Mouse (Mus musculus): ENCODE measurements around the gene Schip1.
"Not testable (repeated sequence)": the region's sequence is repeated elsewhere in the genome, so short reads cannot be mapped to it uniquely, and the experiment has no call there.

Schip1 gene

DNA sequence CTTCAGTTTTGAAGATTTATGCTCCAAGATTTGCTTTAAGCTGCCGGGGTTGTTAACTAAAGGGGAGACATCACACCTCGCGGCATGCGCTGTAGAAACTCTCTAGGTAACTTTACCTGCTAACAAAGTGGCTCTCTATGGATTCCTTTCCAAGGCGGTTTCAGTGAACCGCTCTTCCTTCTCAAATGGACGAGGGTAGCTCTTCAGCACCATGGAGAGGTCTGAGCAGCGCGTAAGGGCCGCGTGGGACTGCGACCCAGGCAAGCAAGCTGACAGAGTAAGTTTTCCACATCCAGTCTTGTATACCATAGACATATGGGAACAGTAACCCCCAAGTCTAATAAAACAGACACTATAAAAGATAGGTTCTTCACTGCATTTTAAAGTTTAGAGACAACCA lies at the start of gene Schip1:
TSS of gene Schip1 (plus strand) at position 72 of the 400 bp plus-strand sequence.
- DNase-seq (ENCODE audit: low read depth, low spot score) = no peak

DNA sequence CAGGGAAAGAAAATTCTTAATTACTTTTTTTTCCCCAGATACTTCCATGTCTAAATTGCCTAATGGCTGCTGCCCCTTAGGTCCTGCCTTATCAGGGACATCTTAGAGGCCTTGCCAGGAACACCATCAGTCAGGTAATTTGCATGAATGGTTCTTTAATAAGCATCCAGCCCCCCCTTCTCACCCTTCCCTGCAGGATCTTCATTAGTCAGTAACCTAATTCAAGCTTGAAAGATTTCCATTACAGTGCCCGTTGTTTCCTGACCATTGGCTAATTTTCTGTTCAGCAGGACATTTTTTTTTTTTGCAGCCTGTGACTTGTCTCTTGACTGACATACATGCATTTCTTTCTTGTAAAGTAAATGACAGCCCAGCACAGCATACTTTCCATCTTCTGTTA lies 48.8 kb upstream of the Schip1 start:
- no peak for DNase-seq (ENCODE audit: low read depth, low spot score)

DNA sequence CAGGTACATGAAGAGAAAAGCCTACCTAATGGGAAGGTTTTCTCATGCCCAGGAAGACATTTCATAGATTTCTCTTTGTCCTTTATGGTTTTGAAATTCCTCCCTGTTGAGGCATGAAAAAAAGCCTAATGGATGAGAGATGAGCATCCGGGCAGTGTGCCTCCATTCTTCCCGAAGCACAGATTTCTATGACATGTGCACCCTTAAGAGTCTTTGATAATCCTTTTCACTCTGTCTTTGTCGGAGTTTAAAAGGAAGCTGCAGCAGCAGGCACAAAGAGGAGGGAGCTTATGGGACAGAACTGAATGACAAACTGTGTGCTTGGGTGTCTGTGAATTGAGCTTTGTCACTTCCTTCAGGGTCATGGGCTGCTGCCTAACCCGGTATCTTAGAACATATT lies 45.2 kb upstream of the Schip1 start:
- DNase-seq (ENCODE audit: low read depth, low spot score) = no peak

DNA sequence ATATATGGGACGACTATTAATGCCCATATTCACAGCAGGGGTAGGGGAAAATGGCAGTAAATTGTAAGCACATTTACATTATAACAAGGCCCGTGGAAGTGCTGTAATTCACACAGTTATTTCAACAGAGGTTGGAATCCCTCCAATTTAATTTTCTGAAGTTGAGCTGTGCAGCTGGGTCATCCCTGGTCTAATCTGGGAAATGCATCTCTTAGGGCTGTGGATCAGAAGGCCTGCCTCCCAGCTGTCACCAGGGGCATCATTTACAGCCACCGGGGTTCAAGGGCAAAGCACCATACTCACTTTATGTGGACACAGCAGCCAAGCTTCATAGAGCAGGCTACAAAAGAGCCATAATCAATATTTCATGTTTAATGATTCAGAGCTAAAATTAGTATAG lies 28.5 kb upstream of the Schip1 start:
- DNase-seq (ENCODE audit: low read depth, low spot score) = no peak

DNA sequence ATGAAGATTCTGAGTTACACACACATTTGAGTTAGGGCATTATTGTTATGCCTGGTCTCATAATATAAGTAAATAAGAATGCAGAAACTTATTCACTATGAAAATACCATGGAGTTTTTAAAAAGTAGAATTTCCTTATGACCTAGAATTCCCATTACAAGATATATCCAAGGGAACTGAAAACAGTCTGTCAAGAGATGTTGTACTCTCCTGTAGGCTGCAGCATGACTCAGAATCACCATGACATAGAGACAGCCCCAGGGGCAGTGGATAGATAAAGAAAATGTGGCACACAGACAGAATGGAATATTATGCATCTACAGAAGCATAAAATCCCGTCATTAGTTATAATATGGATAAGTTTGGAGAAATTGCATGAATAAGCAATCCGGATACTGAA lies 21.7 kb upstream of the Schip1 start:
- DNase-seq (ENCODE audit: low read depth, low spot score) = no peak

DNA sequence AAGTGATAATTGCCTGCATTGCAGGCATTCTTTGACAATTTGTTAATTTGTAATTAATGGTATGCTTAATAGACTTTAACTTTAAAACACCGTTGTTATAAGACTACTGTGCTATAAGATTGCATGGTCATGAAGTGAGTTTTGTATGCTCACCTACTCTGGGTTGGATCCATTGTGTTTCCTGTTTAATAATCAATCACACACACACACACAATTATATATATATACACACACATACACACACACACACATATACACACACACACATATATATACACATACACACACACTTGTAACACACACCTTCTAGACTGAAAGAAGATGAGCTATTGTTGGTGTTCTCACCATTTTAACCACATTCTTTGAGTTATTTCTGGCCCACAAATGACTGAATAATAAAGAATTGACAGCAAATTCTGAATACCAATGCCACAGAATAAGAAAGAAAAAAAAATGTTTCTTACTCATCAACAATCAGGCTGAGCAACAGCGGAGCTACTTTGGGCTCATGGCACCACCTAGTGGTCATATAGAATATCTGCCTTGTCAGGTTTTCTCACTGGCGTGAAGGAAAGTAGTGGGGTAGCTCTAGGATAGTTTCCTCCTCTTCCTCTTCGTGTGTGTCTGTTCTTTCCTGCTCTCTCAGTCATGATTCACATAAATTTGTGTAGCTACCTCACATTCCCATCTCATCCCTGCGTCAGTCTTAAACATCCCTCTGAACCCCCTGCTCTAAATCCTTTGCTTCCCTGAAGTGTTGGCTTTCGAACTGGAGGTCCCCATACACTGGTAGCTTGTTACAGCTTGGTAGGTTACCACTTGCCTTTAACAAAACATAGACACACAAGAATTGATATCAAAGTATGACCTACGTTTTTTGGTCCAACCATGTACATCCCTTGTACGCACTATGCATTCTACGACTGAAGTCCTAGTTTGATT lies 18.9 kb upstream of the Schip1 start:
- DNase-seq (ENCODE audit: low read depth, low spot score) = no peak

DNA sequence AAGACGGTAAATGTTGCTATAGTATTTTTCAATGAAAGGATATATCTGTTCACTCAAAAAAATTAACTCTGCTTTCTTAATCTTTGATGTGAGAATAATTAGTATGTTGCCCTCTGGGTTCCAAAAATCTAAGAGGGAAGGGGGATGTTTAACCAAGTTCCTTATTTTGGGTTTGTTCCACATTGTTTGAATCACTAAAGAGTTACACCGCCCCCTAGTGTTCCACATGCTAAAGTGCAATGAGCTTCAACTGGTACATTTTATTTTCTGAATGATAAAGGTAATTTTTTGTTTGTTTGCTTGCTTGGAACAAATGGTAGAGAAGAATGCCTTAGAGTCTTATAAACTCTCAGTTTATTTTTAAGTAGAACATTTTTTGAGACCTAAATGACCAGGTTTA lies 11.1 kb upstream of the Schip1 start:
- no peak for DNase-seq (ENCODE audit: low read depth, low spot score)

DNA sequence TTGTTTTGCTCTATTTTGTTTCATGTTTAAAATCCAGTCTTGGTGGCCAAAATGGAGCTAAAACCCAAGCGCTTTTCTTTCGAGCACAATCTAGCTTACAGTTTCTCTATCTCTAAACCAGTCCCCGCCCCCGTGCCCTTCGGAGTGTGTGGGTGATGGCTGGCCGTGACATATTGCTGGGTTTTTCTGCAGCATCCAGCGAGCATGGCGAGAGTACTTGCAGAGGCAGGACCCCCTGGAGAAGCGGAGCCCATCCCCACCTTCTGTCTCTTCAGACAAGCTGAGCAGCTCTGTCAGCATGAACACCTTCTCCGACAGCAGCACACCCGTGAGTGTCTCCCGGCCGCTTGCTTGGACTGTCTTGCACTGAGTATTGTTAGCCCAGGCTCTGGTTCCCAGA lies 9.5 kb upstream of the Schip1 start:
- DNase-seq (ENCODE audit: low read depth, low spot score) = no peak

DNA sequence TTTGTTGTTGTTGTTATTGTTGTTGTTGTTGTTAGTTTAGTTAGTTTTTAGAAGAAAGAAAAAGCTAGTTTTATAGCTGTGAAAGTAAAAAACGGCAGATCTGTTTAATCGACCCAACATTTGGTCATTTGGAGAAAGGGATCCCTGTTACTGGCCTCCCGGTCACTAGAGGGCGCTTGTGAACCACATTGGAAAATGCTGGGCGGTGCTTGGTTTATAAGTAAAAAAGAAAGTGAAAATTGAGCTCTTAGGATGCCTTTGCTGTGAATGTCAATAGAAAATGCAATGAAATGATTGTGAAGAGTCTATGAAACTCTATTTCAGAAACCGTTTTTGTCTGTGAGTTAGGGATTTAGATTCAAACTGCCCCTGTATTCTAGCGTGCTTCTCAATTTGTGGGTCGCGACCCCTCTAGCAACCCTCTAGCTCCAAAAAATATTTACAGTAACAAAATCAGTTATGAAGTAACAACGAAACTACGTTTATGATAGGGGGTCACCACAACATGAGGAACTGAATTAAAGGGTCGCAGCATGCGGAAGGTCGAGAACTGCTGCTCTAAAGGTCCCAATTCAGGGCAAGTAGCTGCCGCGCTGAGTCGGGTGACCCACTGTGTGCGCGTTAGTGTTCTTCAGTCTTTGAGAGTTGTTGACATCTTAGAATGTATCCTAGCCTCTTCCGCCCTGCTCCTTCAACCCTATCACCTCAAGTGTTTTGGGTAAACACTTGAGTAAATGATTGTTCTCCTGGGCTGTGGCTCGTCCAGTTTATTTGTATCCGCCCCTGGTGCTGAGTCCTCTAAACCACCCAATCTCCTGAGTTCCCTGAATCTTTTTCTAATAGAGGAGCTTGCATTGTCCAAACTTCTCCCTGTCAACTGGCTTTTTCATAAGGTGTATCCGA lies 8.0 kb upstream of the Schip1 start:
- peak; percentile 5 for DNase-seq (ENCODE audit: low read depth, low spot score)

DNA sequence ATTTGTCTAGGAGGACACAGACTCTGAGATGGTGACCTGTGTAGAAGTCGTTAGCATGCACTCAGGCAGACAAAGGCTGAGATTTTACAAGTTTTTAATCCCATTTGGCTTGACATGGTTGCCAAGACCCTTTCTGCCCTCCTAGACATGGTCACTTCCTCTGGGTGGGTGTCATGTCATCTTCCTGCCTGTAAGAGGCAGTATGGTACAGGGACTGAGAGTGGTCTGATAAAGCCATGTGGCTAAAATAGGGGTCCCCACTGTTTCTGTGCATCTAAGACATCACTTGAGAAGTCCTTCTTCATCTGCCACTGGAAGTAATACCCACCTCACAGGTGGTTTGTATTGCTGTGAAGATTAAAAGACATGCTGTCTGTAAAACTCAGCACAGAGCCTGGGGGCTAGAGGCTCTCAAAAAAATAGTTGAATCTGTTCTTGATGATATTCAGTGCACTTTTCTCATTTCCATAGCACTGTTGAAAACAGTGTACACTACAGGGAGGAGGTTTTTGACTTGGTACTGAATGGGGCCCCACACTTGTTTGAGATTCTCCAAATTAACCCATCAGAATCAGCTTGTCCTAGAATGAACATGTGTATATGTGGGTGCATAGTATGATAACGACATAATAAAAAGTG lies 5.3 kb upstream of the Schip1 start:
- no peak for DNase-seq (ENCODE audit: low read depth, low spot score)

DNA sequence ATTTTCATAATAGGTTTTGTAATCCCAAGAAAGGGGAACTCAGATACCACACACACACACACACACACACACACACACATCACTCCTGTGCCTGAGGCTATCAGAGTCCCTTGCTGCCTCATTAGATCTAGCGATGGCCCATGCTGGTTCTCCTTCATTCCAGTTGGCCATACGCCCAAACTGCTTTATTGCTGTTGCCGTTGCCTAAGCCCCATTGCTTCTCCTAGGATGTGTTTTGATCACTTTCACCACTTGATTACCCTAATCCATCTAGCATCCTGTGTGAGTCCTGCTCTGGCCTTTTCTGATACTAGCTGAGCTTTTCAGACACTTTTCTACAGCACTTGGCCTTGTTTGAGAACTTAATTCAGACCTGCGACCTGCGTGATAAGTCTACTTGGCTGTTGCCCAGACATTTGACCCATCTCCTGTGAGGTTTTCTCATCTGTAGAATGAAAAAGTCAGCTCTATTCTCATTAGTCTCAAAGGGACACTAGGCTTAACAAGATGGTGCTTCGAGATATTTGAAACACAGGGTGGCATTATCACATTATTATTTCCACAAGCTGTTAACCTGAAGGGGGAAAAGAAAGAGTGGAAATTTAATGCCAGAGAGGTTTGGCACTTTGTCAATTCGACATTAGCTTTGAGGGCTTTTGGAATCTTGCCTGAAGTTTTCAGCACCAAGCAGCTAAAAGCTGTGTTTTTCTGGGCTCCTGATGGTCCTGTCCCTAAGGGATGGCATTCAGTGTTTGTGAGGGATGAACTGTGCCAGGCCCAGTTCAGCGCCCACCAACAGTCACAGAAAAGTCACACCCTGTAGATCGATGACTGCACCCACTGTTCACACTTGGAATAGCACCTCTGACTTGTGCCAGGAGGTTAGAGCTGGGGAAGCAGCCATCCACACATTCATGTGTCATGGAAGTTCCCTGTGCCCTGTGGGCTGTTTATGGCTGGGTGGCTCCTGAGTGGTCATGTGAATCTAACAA lies 7.1 kb downstream of the Schip1 start:
- DNase-seq (ENCODE audit: low read depth, low spot score) = no peak

DNA sequence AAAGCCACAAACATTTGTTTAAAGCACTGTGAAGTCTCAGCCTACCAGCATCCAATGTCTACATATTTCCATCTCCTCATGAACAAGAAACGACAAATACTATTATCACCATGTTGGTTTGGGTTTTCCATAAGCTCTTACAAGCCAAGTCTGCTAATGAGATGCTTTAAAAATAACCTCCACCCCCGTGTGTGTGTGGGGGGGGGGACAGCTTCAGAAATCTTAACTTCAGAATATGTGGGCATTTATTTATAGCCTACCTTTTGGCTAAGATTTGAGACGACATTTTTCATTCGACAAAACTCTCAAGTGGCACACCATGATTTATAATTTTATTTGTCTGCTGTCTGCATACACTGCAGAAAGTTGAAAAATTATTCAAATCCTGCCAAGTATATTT lies 12.8 kb downstream of the Schip1 start:
- no peak for DNase-seq (ENCODE audit: low read depth, low spot score)

DNA sequence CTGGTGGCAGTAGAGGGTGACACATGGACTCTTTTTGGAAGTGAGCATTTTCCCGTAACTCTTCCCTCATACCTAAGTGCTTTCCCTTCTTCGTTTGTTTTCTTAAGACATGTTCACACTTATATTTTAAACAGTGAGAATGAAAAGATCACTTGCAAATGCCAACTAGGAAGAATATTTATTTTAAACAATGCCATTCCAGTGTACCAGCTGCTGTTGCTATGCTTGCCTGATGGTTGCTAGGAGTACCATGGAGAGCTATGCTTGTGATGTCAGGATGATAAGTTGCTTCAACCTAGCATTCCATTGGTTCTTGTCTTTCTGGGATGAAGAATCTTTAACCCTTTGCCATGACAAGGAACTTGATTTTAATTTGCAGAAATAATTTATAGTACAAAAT lies 20.4 kb downstream of the Schip1 start:
- no peak for DNase-seq (ENCODE audit: low read depth, low spot score)

DNA sequence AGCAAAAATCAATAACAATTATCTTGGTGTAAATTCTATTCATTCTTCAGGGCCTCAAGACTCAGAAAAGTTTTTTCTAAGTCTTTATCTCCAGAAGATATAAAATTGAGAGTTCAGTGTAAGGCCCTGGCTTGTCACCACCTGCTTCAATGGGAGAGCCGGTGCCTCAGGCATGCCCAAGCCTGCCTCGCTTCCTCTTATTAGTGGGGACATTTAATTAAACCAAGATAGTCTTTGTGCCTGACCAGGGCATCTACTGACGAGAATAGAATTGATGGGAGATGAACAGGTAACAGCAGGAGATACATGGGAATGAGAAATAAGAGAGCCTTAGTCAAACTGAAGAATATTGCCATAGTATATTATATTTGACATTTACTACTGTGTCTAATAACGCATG lies 27.5 kb downstream of the Schip1 start:
- no peak for DNase-seq (ENCODE audit: low read depth, low spot score)

DNA sequence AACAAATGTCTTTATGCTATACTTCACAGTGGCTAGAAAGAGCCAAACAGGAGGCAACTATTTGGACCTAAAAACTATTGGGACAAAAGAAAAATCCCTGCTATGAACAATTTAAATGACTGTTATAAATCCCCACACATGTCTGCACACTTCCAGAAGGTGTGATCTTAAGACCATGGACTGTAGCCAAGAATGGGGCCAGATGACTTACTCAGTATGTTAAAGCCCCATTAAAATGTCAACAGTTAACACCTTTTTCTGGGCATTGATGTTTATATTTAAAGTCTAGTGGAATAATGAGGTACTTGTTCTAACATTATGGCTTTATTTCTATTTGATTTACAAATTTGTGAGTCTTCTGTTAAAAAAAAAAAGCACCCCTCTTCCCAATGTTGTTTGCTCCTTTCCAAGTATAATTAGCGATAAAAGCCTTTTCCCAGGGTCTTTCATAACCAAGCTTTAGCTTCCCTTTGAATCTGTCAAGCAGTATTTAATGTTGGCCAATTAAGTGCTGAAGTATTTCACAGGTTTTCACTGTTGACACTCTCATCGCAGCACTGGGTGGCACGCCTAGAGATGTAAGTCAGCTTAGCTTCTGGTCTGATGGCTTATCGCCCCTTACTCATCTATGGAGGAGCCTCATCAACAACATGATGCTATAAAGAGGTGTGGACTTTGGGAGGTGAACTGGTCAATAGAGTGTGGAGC lies 32.3 kb downstream of the Schip1 start:
- DNase-seq (ENCODE audit: low read depth, low spot score) = no peak

DNA sequence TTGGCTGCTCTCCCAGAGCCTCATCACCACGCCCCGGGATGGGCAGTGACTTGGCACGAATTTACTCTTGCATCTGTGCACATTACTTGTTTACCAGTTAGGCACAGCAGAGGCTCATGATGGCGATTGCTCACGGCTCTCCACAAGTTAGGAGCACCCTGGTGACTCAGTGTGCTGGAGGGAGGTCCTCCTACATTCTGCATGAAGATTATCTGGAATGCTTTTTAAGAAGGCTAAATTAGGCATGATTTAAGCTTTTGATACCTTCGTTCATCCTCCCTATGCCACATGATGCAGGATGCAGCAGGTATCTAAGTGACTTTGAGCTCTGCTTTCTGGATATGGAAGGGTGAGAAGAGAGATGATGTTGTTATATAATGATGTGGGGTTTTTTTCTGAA lies 35.0 kb downstream of the Schip1 start:
- DNase-seq (ENCODE audit: low read depth, low spot score) = not testable (repeated sequence)

DNA sequence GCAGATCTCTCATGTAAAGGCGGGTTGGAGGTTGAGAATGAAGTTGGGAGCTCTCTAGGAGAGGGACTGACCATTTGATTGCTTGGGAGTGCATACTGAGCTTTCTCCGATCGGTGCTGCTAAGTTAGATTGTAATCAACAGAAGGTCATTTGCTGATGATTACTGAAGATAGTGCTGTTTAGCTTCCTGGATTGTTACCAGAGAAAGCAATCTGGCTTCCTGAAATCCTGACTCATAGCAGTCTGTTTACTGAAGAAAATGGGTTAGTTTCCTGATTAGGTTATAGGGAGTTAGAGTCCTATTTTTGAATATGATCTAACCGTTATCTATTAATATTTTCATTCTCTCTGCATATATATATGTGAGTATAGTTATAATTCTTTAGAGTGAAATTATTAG lies 36.7 kb downstream of the Schip1 start:
- no peak for DNase-seq (ENCODE audit: low read depth, low spot score)

DNA sequence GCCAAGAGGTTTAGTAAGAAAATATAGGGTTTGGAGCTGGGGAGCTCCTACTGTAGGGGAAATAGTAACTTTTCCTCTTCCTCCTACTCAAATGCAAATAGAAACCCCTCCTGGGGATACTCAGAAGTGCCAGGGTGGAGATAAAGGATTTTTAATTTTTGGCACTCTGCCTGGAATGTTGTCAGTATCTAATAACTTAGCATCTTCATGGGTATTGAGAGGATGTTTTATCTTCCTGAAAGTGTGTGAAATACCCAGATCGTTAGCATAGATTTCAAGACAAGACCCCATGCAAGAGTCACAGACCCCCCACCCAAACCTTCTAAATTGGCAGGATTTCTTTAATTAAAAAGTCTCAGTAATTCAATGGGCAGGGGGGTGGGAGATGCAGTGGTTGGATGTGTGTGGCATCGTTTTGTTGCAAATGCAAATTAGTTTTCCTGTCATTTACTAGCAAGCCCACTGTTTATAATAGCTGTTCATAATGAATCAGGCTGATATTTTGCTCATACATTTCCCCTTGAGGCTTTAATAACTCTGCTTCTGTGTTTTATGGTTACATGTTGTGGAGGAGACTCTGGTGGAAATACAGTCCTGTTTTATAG lies 40.6 kb downstream of the Schip1 start:
- no peak for DNase-seq (ENCODE audit: low read depth, low spot score)

DNA sequence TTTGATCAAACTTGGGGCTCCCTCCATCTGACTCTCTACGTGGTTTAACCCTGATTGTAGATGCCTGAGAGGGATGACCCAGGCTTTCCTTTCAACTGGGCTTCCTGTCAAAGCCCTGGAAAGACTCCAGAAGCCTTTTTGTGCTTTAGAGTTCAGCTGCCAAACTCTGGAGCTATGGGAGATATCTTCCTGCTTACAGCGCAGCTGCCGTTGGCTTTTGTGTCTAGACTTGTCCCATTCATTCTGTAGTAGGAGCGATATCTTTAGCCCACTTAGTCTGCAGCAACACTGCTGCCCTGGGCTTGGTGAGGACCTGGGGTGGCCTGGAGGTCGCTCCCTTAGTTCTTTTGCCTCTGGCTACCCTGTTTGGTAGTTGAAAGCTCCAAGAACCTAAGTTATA lies 56.7 kb downstream of the Schip1 start:
- DNase-seq (ENCODE audit: low read depth, low spot score) = no peak
